Mouse (Mus musculus): ENCODE data around the gene Sf3a3.

Sf3a3 gene

DNA sequence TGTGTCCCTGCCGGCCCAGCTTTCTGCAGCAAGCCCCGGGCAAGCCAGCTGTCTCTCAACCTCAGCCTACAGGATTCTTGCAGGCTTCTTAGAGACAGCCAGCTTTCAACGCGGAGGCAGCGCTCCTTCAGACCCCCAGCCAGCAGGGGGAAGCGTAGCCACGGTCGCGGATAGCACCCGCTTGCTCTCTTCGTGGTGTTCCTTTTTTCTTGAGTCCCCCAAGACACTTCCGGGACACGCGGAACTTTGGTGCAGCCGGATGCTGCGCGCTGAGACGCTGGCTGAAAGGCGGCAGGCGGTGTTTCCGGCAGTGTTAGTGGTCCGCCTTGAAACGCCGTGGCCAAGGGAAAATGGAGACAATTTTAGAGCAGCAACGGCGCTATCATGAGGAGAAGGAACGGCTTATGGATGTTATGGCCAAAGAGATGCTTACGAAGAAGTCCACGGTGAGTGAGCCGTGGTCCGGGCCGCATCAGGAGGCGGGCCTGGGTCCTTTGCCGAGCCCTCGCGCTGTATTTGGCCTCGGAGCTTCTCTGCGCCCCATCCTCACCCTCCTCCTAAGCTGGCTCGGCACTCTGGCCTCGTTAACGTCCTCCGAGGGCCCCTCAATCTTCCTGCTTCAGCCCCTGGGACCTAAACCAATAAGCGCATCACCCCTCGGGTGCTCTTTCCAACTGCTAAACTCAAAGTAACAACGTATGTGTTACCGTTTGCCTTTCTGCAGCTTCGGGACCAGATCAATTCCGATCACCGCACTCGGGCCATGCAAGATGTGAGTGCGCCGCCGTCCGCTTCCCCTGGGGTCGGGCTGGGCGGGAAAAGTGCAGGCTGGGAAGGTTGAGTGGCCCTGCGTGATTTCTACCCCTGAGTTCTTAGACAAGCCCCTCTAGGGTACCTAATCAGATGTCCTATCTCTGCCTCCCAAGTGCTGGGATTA lies at the start of gene Sf3a3:
TSS of gene Sf3a3 (plus strand) at position 232 of the 937 bp plus-strand sequence.
- DNase-seq (ENCODE audit: low read depth, low spot score), result peak; percentile 97

DNA sequence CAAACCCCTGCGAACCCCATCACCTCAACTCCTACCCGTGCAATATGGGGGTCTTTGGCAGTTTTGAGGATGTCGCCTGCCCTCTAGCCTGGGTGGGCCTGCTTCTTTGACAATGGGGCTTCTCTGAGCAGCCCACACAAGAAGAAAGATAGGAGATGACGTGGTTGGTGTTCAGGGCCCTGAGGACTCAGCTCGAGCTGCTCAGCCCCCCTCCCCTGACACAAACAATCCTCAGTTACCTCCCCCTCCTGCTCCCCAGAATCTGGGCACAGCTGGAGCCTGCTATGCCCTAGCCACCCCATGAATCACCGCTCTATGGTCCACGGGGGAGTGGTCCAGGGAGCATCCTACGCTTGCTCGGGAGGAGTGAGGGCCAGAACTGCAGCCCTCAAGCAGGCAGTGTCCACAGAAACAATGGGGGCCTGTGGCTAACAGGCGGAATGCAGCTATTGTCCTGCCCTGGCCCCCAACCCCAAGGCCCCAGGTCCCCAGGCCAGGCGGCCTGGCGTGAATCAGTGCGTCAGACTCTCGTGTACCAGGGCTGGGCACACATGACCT lies 47.0 kb upstream of the Sf3a3 start:
- DNase-seq (ENCODE audit: low read depth, low spot score), result no peak

DNA sequence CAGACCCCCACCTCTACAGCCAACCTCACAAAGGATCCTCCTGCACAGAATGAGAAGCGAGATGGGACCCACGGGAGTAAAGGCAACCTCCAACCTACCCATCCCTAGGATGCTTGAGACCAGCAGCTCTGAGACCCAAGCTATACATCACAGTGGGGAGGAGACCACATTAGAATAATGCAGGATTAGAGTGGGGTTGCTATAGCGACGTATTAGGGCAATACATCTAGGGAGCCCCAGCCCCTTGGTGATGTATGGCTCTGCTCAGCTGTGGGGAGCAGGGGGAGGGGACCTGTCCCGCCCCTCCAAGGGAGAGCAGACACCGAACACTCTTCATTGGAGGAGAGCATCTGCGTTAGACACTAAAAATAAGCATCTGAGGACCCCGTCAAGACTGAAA lies 46.5 kb upstream of the Sf3a3 start:
- no peak for DNase-seq (ENCODE audit: low read depth, low spot score)

DNA sequence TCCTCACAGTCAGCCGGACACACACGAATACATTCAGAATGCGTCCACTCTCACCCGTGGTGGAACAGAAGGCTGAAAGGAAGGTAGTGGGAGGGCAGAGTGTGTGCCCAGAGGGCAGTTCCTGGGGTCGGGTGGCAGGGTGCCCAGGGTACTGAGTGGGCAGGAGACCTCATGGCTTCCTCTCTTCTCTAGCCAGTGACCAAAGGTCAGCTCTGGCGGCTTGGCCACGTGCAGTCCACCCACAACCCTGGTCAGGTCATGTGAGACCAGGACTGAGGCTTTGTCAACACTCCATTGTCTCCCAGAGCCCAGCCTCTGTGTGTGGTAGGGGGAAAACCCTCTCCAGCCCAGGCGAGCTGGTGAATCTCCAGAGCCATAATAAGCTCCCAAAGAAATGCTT lies 44.3 kb upstream of the Sf3a3 start:
- DNase-seq (ENCODE audit: low read depth, low spot score), result no peak

DNA sequence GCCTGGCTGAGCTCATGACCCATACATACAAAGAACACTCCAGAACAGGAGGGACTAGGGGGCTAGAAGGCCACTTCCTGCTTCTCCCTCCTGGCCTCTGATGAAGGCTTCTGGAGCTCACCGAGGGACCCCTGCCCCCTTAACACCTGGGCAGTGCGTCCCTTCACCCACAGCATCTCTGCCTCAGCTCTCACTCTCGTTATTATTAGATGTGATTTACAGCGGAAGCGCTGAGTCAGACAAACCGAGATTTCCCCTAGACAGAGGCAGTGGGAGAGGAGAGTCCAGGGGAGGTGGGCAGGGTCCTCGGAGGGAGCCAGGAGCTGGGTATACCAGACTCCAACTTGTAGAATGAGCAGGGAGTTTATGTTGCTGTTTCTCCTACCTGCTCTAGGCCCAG lies 43.0 kb upstream of the Sf3a3 start:
- peak; percentile 49 for DNase-seq (ENCODE audit: low read depth, low spot score)

DNA sequence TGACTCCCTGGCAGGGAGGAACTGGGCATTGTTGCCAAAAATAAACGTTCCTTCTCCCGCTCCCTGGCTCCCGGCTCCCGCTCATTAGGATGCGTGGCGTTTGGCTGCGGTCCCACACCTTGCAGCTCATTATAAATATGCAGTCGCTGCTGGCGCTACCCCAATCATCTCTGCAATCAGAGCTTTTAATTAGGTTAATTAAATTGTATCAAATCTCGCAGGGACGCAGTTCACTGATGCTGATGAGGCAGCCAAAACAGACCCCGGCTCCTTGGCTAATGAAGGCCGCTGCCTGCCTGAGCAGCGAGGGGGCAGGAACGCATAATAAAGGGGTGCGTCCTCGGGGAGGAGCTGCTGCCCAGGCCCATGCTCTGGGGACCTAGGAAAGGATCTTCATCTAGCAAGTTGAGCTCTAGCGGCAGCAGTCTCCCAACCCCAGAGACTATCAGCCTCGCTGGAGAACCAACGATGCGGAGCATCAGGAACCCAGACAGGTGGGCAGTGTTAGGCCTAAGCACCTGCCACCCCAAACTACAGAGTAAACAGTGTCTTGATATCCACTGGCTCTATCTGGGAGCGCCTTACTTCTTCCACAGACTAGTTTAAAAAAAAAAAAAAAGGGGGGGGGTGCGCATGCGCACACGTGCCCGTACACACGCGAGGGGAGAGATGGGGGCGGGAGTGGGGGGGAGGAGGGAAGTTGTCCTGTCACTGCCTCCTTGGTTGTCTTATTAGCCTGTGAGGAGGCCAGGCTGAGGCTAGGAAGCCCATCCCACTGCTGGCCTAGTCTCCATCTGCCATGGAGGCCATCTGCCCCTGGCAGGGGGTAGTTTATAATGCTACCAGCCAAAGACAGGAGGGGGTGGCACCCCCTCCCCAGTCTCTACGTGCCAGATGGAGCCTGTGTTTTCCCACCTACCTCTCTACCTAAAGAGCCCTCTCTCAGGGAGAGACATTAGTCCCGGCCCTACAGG lies 41.9 kb upstream of the Sf3a3 start:
- no peak for DNase-seq (ENCODE audit: low read depth, low spot score)

DNA sequence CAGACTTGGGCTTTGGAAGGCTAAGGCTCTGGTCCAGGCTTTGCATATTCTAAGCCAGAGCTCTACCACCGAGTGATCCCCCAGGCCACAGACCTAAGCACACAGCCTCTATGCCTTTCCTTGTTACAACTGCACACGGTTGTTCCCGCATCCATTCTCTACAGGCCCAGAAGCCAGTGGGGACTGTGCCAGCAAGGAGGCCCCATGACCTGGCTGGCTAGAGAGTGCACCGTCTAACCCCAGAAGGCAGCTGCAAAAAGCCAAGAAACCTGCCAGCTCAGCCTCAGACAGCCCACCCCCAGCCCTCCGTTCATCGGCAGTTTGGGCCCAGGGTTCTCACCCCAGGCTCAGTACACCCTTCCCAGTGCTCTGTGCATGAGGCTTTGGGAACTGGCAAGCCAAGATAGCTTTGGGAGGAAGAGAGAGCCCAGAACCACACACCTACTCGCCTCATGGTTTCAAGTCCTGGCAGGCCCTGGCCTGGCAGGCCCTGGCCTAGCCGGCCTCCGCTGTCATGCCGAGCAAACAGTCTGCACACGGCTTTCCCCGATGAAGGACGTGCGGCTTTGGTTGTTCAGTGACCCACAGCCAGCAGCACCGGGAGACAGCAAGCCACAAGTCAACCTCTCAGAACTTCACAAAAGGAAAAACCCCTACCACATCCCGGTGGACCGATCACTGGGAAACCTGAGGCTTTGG lies 40.1 kb upstream of the Sf3a3 start:
- no peak for DNase-seq (ENCODE audit: low read depth, low spot score)

DNA sequence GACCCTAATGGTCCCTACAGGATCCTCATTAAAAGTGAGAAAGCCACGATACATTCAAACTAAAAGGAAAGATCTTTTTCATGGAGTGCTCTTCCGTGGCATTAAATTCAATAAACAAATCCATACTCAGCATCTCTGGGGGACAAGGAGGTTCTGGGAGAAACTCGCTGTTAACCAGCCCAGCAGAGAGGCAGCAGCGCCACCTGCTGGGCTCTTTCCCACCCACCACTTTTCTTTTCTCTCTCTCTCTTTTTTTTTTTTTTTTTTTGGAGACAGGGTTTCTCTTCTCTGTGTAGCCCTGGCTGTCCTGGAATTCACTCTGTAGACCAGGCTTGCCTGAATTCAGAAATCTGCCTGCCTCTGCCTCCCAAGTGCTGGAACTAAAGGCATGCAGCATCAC lies 39.5 kb upstream of the Sf3a3 start:
- DNase-seq (ENCODE audit: low read depth, low spot score), result peak; percentile 61

DNA sequence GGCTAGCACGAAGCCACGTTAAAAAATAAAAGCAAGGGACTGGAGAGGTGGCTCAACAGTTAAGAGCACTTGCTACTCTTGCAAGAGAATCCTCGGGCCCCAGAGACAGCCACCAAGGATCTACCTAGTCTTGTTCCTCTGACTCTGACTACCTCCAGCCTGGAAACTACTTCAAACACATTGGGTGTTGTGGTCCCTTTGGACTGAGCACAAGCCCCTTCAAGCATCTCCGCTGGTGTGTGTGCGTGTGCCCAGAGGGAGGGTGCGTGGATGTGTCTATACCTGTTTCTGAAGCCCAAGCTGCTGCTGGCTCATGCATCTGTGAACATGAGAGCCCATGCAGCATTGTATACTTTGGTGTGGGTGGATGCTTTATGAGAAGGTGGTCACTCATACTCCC lies 38.6 kb upstream of the Sf3a3 start:
- DNase-seq (ENCODE audit: low read depth, low spot score), result no peak

DNA sequence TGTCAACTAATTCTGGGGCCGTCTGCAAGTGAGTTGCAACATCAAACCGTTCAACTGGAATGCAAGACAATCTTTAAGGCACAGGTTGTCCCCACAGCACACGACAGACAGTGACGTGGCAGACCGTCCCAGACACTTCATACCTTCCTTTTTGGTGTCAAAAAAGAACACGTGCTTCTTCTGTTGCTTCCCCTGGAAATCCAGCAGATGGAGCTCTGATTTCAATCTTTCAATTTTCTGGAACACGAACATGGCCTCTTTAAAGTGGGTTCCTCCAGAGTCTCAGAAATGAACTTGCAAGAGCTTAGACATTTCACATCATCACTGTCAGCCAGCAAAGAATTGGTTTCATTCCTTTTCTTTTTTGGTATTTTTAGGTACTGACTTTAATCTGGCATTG lies 32.3 kb upstream of the Sf3a3 start:
- no peak for DNase-seq (ENCODE audit: low read depth, low spot score)

DNA sequence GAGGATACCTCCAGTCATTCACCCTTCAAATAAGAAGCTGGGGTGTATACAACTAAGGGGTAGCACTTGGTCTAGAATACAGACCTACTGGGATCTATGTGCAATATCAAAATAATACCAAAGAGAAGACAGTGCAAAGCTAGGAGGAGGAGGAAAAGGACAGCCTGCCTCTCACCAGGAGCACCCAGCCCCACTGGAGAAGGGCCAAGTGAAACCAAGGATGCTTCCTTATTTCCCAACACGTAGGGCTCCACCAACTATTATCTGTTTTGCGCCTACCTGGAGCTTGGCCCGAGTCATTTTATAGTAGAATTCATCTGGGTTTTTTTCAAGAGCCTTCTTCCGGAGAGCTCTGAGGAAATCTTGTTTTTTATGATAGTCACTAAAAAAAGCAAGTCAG lies 31.1 kb upstream of the Sf3a3 start:
- DNase-seq (ENCODE audit: low read depth, low spot score), result no peak

DNA sequence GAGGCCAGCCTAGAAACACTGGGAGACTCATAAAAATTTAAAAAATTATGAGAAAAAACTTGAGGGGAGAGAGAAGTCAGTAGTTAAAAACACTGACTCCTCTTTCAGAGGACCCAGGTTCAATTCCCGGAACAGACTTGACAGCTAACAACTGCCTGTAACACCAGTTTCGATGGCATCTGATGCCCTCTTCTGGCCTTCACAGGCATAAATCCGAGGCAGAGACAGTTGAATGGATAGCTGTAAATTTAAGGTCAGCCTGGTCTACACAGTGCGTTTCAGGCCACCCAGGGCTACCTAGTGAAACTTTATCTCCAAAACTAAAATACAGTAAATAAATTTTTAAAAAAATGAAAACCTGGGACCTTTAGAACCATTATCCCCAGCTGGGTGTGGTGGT lies 29.6 kb upstream of the Sf3a3 start:
- DNase-seq (ENCODE audit: low read depth, low spot score), result no peak

DNA sequence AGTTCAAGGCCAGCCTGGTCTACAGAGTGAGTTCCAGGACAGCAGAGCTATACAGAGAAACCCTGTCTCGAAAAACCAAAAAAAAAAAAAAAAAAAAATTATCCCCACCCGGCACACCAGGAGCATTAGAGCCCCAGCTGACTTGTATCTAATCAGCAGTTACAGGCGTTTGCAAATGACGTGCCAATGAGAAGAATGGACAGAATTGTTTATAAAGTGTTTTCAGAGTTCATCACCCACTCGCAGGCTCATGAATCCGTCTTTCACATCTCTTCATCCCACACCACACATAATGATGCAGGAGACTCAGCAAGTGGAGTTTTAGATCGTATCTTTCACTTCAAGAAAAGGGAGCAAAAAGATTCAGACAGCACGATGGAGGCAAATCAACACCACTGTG lies 29.1 kb upstream of the Sf3a3 start:
- DNase-seq (ENCODE audit: low read depth, low spot score), result no peak

DNA sequence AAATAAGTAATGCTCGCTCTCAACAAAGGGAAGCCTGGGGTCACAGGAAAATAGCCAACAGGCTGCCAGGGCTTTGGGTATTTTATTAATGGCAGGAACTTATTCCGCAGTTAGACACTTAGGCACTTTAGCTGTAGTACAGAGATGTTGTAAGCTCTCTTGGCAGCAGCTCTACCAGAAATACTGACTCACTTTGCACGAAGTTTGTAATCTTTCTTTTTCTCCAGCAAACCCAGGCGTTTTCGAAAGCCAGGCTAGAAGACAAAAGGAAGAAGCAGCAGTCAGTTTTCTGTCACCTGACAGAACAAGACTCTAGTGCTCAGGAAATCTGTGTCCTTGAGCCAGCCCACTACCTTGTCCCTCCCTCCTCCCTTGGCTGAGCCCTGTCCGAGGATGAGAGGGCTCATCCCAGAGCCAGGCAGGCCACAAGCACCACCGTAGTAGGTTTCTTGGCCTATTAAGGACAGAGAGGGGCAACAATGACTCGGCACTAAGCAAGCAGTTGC lies 28.6 kb upstream of the Sf3a3 start:
- no peak for DNase-seq (ENCODE audit: low read depth, low spot score)

DNA sequence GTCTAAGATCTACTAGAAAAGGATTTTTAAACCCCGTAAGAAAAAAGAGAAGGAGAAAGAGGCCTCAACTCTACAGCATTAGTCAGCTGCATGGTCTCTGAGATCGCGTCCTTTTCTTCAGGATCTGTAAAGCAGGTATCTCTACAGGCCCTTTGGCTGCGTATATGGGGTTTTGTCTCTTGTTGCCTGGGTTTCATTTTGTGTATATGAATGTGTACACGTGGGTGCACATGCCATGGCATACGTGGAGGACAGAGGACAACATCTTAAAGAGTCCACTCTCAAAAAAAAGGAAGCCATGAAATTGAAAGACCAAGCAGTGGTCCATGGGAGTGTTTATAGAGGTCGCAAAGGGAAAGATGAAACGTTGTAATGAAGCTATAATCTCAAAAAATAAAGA lies 23.1 kb upstream of the Sf3a3 start:
- peak; percentile 11 for DNase-seq (ENCODE audit: low read depth, low spot score)

DNA sequence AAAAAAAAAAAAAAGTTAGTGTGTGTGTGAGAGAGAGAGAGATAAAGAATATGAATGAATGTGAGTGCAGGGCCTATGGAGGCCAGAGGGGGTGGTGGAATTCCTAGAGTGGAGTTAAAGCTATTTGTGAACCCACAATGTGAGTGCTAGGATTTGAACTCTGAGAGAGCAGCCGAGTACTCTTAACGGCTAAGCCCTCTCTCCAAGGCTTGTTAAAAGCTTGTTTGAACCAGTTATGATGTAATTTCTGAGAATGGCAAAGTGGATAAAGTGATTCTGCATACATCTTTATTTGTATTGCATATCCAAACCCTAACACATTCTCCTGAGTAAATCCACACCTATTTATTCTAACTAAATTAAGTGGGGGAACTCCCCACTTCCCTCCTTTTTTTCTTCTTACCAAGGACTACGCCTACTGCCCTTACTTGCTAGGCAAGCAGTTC lies 22.1 kb upstream of the Sf3a3 start:
- peak; percentile 29 for DNase-seq (ENCODE audit: low read depth, low spot score)

DNA sequence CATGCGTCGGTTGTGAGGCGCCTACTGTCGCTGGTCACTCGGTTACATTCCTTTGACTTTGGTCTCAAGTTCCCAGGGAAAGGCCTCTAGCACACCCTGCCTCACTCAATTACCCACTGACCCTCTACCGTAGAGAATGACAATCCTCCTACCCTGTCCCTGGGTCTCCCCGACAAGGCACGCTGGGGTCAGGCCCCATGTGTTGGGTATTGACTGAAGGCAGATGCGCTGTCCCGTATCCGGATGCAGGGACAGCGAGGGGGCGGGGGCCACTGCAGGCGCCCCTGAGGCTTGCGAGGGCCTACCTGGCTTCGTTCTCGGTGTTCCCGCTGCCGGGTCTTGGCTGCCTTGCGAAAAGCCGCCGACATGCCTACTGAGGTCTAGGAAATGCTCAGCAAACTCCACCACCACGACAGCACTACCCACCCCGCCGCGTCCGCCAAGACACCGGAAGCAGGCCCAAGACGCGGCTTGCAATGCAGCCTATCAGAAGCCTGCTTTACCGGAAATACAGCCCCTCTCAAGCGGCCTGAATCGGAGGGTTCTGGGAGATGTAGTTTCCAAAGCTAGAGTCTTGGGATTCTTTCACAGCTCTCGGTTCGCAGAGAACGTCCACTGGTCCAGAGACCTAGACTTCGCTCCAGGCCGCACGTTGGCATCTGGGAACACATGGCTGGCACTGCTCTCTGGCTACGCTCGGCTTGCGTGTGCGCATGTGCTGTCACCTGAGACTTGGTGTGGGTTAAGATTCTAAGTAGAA lies 21.3 kb upstream of the Sf3a3 start, which contains the start of gene Utp11:
TSS of gene Utp11 (minus strand) at position 466 of the 760 bp plus-strand sequence.
- peak; percentile 93 for DNase-seq (ENCODE audit: low read depth, low spot score)

DNA sequence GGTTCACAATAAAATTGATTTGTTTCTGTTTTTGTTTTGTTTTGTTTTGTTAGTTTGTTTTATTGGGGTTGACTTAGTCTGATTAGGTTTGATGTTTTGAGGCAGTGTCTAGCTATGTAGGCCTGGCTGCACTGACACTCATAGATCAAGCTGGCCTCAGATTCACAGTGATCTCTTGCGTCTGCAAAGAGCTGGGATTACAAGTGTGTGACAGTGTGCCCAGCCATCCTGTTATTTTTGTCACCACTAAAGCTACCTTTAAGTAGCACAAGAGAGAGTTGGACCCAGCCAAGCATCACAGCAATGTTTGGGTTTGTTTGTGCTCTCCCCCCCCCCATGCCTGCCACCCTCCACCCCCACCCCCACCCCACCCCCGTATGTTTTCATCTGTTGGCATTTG lies 20.0 kb upstream of the Sf3a3 start:
- peak; percentile 9 for DNase-seq (ENCODE audit: low read depth, low spot score)

DNA sequence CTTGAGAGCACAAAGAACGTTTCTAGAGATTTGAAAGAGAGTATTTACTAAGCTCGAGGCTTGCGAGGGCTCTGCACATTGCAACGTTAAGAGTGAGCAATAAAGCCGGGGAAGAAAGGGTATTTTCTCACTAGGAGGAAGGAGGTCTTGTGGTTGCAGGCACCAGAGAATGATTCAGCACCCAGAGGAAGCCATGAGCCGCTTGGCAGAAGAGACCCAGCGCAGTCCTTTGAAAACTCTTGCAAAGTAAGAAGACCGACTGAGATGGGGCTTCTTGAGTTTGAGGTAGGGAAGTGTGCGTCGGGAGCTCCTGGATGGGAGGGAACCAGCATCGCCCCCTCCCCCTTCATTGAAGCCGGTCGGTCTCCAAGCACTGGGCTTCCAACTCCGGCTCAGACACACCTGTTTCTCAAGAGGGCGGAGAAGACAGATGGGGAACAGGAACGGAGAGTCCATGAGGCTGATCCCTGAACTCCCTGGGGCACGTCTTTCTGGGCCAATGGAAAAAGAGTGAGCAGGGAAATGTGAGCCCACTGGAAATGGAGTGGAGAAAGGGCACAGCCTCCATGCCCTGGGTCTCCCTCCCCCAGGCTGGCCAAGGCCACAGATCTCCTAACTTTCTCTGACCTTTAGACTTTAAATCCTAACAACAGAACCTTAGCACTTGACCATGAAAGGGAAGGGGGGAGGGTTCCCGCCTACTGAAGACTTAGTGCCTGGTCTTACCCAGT lies 18.6 kb upstream of the Sf3a3 start:
- DNase-seq (ENCODE audit: low read depth, low spot score), result no peak

DNA sequence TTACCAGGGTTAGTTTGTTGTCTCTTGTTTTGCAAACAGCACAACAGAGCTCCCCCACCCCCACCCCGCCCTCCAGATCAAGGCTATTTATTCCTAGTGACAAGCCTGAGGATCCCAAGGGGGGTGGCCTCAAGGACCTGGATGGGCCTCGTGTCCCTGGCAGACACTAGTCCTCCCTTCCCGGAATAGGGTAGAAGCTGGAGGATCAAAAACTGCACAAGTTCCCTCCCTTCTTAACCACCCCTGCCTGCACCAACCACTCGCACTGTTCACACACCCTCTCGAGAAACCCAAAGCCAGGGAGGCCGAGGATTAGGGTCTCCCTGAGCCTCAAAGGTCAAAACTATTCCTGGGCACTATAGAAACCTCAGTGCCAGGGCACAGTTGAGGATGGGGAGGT lies 14.8 kb upstream of the Sf3a3 start:
- no peak for DNase-seq (ENCODE audit: low read depth, low spot score)

All from A20 (cell line).